Mouse (Mus musculus) heart, embryonic 11.5 days (tissue): ENCODE results near the gene Clspn. TPM values are rescaled to one million over a fixed set of nuclear protein-coding genes. Genes with fewer than 3 reads are reported as not detected.

Source experiments
- ATAC-seq: fragments of 200-750 bp; cut with Nextera tagmentation; replicated peaks from 2 replicates; pipeline ENCODE4 v1.8.0; 2017; ENCODE audit warnings: moderate library complexity; ENCODE audit not compliant: insufficient number of reproducible peaks, low FRiP score, low TSS enrichment
- H3K27ac ChIP-seq: fragments of 300-500 bp; sonication (generic); 2 replicates; pipeline ENCODE4 v1.5.1; 2014; ENCODE audit warnings: mild to moderate bottlenecking, low read depth, low read length
- H3K27me3 ChIP-seq: fragments of 300-500 bp; sonication (generic); 2 replicates; pipeline ENCODE4 v1.6.1; 2014; ENCODE audit warnings: mild to moderate bottlenecking, low read length, mixed read lengths; ENCODE audit not compliant: control insufficient read depth, insufficient read depth
- H3K36me3 ChIP-seq: fragments of 300-500 bp; sonication (generic); 2 replicates; pipeline ENCODE4 v1.6.1; 2014; ENCODE audit warnings: mild to moderate bottlenecking, low read length, moderate library complexity, mixed read lengths; ENCODE audit not compliant: control insufficient read depth, insufficient read depth
- H3K4me1 ChIP-seq: fragments of 300-500 bp; sonication (generic); 2 replicates; pipeline ENCODE4 v1.6.1; 2014; ENCODE audit warnings: low read length; ENCODE audit not compliant: control insufficient read depth, insufficient read depth
- H3K4me2 ChIP-seq: fragments of 300-500 bp; sonication (generic); 2 replicates; pipeline ENCODE4 v1.6.1; 2014; ENCODE audit warnings: mild to moderate bottlenecking, moderate library complexity
- H3K4me3 ChIP-seq: fragments of 300-500 bp; sonication (generic); 2 replicates; pipeline ENCODE4 v1.5.1; 2014; ENCODE audit warnings: low read depth, low read length
- H3K9ac ChIP-seq: fragments of 300-500 bp; sonication (generic); 2 replicates; pipeline ENCODE4 v1.6.1; 2014; ENCODE audit warnings: mild to moderate bottlenecking, low read depth, low read length, moderate library complexity
- H3K9me3 ChIP-seq: fragments of 300-500 bp; sonication (generic); replicated peaks from 2 replicates; pipeline ENCODE4 v1.6.1; 2016; ENCODE audit warnings: low read length; ENCODE audit not compliant: control insufficient read depth
- WGBS: fragments of 180-500 bp; shearing (Covaris S2); extraction: QIAGEN DNeasy Blood & Tissue Kit; methylation state at CpG from one replicate; pipeline ENCODE4 v1.1.7; 2014; ENCODE audit not compliant: insufficient replicate concordance; 5-methylcytosine and 5-hydroxymethylcytosine counted together
- polyA plus RNA-seq: library from polyadenylated mRNA; unstranded; fragments of >200 nt; fragmentation: Nextera tagmentation; extraction: Ambion mirVana; gene quantifications from 2 replicates; pipeline ENCODE4 v1.2.1, GENCODE M21; 2014

Clspn gene
- polyA plus RNA-seq, result 23.1 and 36.3 TPM in 2 replicates

- Histone ChIP-seq H3K4me3 (peak within 1 kb of the TSS; percentile 80), H3K4me1 (0 out of 2 replicates have a peak, but pooled peaks cover 3% of the 10 kb centered on the region), H3K4me2 (peak within 1 kb of the TSS; percentile 64), H3K27me3 (no peaks in the 10 kb centered on the region), H3K27ac (peak within 1 kb of the TSS; percentile 57; the same call in 1 of the 2 replicates), H3K9ac (peak within 1 kb of the TSS; percentile 82), H3K36me3 (peaks cover 8% of the 10 kb centered on the region), H3K9me3 (no peaks in the 10 kb centered on the region)
- peak; percentile 94 for ATAC-seq
- WGBS, result under 1% methylated on average over 54 of the region's 54 CpGs
Measured at GRCm38 (mm10) chr4:126556809-126557711, at the start of gene Clspn. Clspn (plus strand) TSS chr4:126556935.

GRCm38 (mm10) chr4:126508110-126508899 lies 48.4 kb upstream of the Clspn start:
- Histone ChIP-seq H3K4me3 (no peak overlapping the region), H3K36me3 (no peaks in the 10 kb centered on the region), H3K9me3 (no peaks in the 10 kb centered on the region), H3K4me2 (no peak overlapping the region), H3K27ac (no peak overlapping the region), H3K4me1 (no peaks in the 10 kb centered on the region), H3K9ac (no peak overlapping the region), H3K27me3 (no peaks in the 10 kb centered on the region)
- WGBS, result 71% methylated on average over 14 of the region's 14 CpGs
- no peak for ATAC-seq

- no peak overlapping the region for H3K27ac ChIP-seq
- H3K36me3 ChIP-seq, result no peaks in the 10 kb centered on the region
- ATAC-seq, result no peak
- no peaks in the 10 kb centered on the region for H3K9me3 ChIP-seq
- H3K4me3 ChIP-seq, result no peak overlapping the region
- 73% methylated on average over 2 of the region's 2 CpGs for WGBS
- no peak overlapping the region for H3K4me2 ChIP-seq
- no peaks in the 10 kb centered on the region for H3K4me1 ChIP-seq
- H3K27me3 ChIP-seq, result no peaks in the 10 kb centered on the region
- H3K9ac ChIP-seq, result no peak overlapping the region
Measured at GRCm38 (mm10) chr4:126509072-126509471, 47.7 kb upstream of the Clspn start.

- Histone ChIP-seq H3K36me3 (no peaks in the 10 kb centered on the region), H3K9ac (no peak overlapping the region), H3K4me1 (no peaks in the 10 kb centered on the region), H3K4me2 (no peak overlapping the region), H3K27ac (no peak overlapping the region), H3K27me3 (no peaks in the 10 kb centered on the region), H3K9me3 (no peaks in the 10 kb centered on the region), H3K4me3 (no peak overlapping the region)
- ATAC-seq, result no peak
- WGBS, result 71% methylated on average over 5 of the region's 5 CpGs
Measured at GRCm38 (mm10) chr4:126511013-126511412, 45.7 kb upstream of the Clspn start.

GRCm38 (mm10) chr4:126512308-126513066 lies 44.2 kb upstream of the Clspn start:
- Histone ChIP-seq H3K4me2 (no peak overlapping the region), H3K27ac (no peak overlapping the region), H3K4me3 (no peak overlapping the region), H3K4me1 (no peaks in the 10 kb centered on the region), H3K27me3 (no peaks in the 10 kb centered on the region), H3K9me3 (no peaks in the 10 kb centered on the region), H3K36me3 (no peaks in the 10 kb centered on the region), H3K9ac (no peak overlapping the region)
- 81% methylated on average over 6 of the region's 6 CpGs for WGBS
- no peak for ATAC-seq

GRCm38 (mm10) chr4:126526164-126526563 lies 30.6 kb upstream of the Clspn start:
- no peak overlapping the region for H3K9ac ChIP-seq
- no peaks in the 10 kb centered on the region for H3K9me3 ChIP-seq
- H3K4me3 ChIP-seq, result no peak overlapping the region
- no peak overlapping the region for H3K4me2 ChIP-seq
- no peaks in the 10 kb centered on the region for H3K36me3 ChIP-seq
- WGBS, result 80% methylated on average over 3 of the region's 3 CpGs
- no peak for ATAC-seq
- no peaks in the 10 kb centered on the region for H3K27me3 ChIP-seq
- no peaks in the 10 kb centered on the region for H3K4me1 ChIP-seq
- no peak overlapping the region for H3K27ac ChIP-seq

GRCm38 (mm10) chr4:126526828-126527227 lies 29.9 kb upstream of the Clspn start:
- H3K27me3 ChIP-seq, result no peaks in the 10 kb centered on the region
- H3K27ac ChIP-seq, result no peak overlapping the region
- H3K36me3 ChIP-seq, result no peaks in the 10 kb centered on the region
- no peak overlapping the region for H3K4me2 ChIP-seq
- no peaks in the 10 kb centered on the region for H3K4me1 ChIP-seq
- no peak overlapping the region for H3K4me3 ChIP-seq
- no peak overlapping the region for H3K9ac ChIP-seq
- 86% methylated on average over 5 of the region's 5 CpGs for WGBS
- H3K9me3 ChIP-seq, result no peaks in the 10 kb centered on the region
- ATAC-seq, result no peak

GRCm38 (mm10) chr4:126532292-126532691 lies 24.4 kb upstream of the Clspn start:
- peaks cover 4% of the 10 kb centered on the region; the same call in 1 of the 2 replicates for H3K4me1 ChIP-seq
- no peak for ATAC-seq
- no peaks in the 10 kb centered on the region for H3K36me3 ChIP-seq
- 37% methylated on average over 5 of the region's 5 CpGs for WGBS
- no peak overlapping the region for H3K27ac ChIP-seq
- H3K4me2 ChIP-seq, result peak overlapping the region; percentile 93
- H3K27me3 ChIP-seq, result peaks cover 6% of the 10 kb centered on the region; the same call in 1 of the 2 replicates
- peak overlapping the region; percentile 82 for H3K9ac ChIP-seq
- H3K4me3 ChIP-seq, result peak overlapping the region; percentile 81
- H3K9me3 ChIP-seq, result no peaks in the 10 kb centered on the region
